Mouse (Mus musculus): Measurements from ENCODE around the gene Pgm2.
A peak's percentile ranks its signal among the peaks of the same experiment; 100 is the strongest.

Pgm2 gene

GRCm38 (mm10) chr5:64092748-64093292 is at the start of gene Pgm2:
TSS of gene Pgm2 (plus strand) at chr5:64092950.
- peak; percentile 64 to 72 for DNase-seq (ENCODE audit: low spot score in 2 of 2)

- no peak for DNase-seq (ENCODE audit: low spot score in 2 of 2)
These were observed 48.9 kb upstream of the Pgm2 start for GRCm38 (mm10) chr5:64043694-64044453.

- peak; percentile 14 to 45 for DNase-seq (ENCODE audit: low spot score in 2 of 2)
These were observed 48.0 kb upstream of the Pgm2 start for GRCm38 (mm10) chr5:64044790-64045189.

GRCm38 (mm10) chr5:64045502-64045901 is 47.2 kb upstream of the Pgm2 start:
- no peak for DNase-seq (ENCODE audit: low spot score in 2 of 2)

GRCm38 (mm10) chr5:64046995-64047394 is 45.8 kb upstream of the Pgm2 start:
- DNase-seq (ENCODE audit: low spot score in 2 of 2), result no peak

- DNase-seq (ENCODE audit: low spot score in 2 of 2), result no peak
These were observed 44.8 kb upstream of the Pgm2 start for GRCm38 (mm10) chr5:64047921-64048320.

GRCm38 (mm10) chr5:64048605-64049004 is 44.1 kb upstream of the Pgm2 start:
- no peak for DNase-seq (ENCODE audit: low spot score in 2 of 2)

- no peak for DNase-seq (ENCODE audit: low spot score in 2 of 2)
These were observed 43.5 kb upstream of the Pgm2 start for GRCm38 (mm10) chr5:64049256-64049655.

- no peak for DNase-seq (ENCODE audit: low spot score in 2 of 2)
These were observed 39.7 kb upstream of the Pgm2 start for GRCm38 (mm10) chr5:64053010-64053409.

- no peak for DNase-seq (ENCODE audit: low spot score in 2 of 2)
These were observed 36.5 kb upstream of the Pgm2 start for GRCm38 (mm10) chr5:64056210-64056609.

GRCm38 (mm10) chr5:64060881-64061280 is 31.9 kb upstream of the Pgm2 start:
- DNase-seq (ENCODE audit: low spot score in 2 of 2), result no peak

- DNase-seq (ENCODE audit: low spot score in 2 of 2), result no peak
These were observed 31.1 kb upstream of the Pgm2 start for GRCm38 (mm10) chr5:64061643-64062042.

- DNase-seq (ENCODE audit: low spot score in 2 of 2), result no peak
These were observed 29.7 kb upstream of the Pgm2 start for GRCm38 (mm10) chr5:64062882-64063621.

- DNase-seq (ENCODE audit: low spot score in 2 of 2), result no peak
These were observed 29.0 kb upstream of the Pgm2 start for GRCm38 (mm10) chr5:64063622-64064355.

- no peak for DNase-seq (ENCODE audit: low spot score in 2 of 2)
These were observed 28.3 kb upstream of the Pgm2 start for GRCm38 (mm10) chr5:64064401-64064800.

GRCm38 (mm10) chr5:64065497-64066046 is 27.2 kb upstream of the Pgm2 start:
- no peak for DNase-seq (ENCODE audit: low spot score in 2 of 2)

GRCm38 (mm10) chr5:64066159-64066558 is 26.6 kb upstream of the Pgm2 start:
- no peak for DNase-seq (ENCODE audit: low spot score in 2 of 2)

GRCm38 (mm10) chr5:64067576-64067975 is 25.2 kb upstream of the Pgm2 start:
- no peak for DNase-seq (ENCODE audit: low spot score in 2 of 2)

- peak in 1 of 2 experiments; percentile 59 for DNase-seq (ENCODE audit: low spot score in 2 of 2)
These were observed 22.6 kb upstream of the Pgm2 start for GRCm38 (mm10) chr5:64070081-64070673.

GRCm38 (mm10) chr5:64070742-64071476 is 21.8 kb upstream of the Pgm2 start:
- no peak for DNase-seq (ENCODE audit: low spot score in 2 of 2)

- no peak for DNase-seq (ENCODE audit: low spot score in 2 of 2)
These were observed 18.3 kb upstream of the Pgm2 start for GRCm38 (mm10) chr5:64074455-64074854.

Data from natural killer cell, adult 2 months (primary cell).